Mouse (Mus musculus) ES-E14 (cell line): ENCODE data around the gene Pds5b. TPM values are rescaled to one million over a fixed set of nuclear protein-coding genes. Genes with fewer than 3 reads are reported as not detected.
A peak's percentile ranks its signal among the peaks of the same experiment; 100 is the strongest.

Source experiments
- DNase-seq: peaks from one replicate; pipeline ENCODE4 v3.0.0-alpha.2; 2013; ENCODE audit warnings: low read depth, low spot score
- H3K27ac ChIP-seq: 2 replicates; pipeline ENCODE4 v1.5.1; 2012; ENCODE audit warnings: low read depth, mild to moderate bottlenecking, low read length, moderate library complexity, mixed read lengths; ENCODE audit not compliant: poor library complexity, insufficient read depth, severe bottlenecking
- H3K36me3 ChIP-seq: 2 replicates; pipeline ENCODE4 v1.6.1; 2012; ENCODE audit warnings: mild to moderate bottlenecking, low read length, moderate library complexity, mixed read lengths; ENCODE audit not compliant: control insufficient read depth, poor library complexity, insufficient read depth, severe bottlenecking
- H3K4me1 ChIP-seq, 2 experiments: fragments of 150-350 bp in 1 of 2; sonication (generic) in 1 of 2; 2 replicates each; pipeline ENCODE4 v1.6.1; 2012; ENCODE audit warnings: low read length in 2 of 2, mild to moderate bottlenecking in 1 of 2, mixed read lengths in 1 of 2; ENCODE audit not compliant: control insufficient read depth in 2 of 2, insufficient read depth in 2 of 2, poor library complexity in 1 of 2
- H3K4me3 ChIP-seq, 2 experiments: fragments of 150-350 bp in 1 of 2; sonication (generic) in 1 of 2; 2 replicates each; pipeline ENCODE4 v1.5.1; 2012; ENCODE audit warnings: low read length in 2 of 2, low read depth in 1 of 2, mild to moderate bottlenecking in 1 of 2, mixed read lengths in 1 of 2; ENCODE audit not compliant: insufficient read depth in 1 of 2, poor library complexity in 1 of 2, severe bottlenecking in 1 of 2
- H3K9ac ChIP-seq: 2 replicates; pipeline ENCODE4 v1.6.1; 2012; ENCODE audit warnings: low read depth, mild to moderate bottlenecking, low read length, mixed read lengths; ENCODE audit not compliant: poor library complexity, insufficient read depth, severe bottlenecking
- H3K9me3 ChIP-seq: fragments of 150-350 bp; sonication (generic); 2 replicates; pipeline ENCODE4 v1.6.1; 2012; ENCODE audit warnings: low read depth, mild to moderate bottlenecking, low read length; ENCODE audit not compliant: control insufficient read depth, insufficient read depth
- CHD2 ChIP-seq: IDR thresholded peaks from 2 replicates; pipeline ENCODE4 v1.6.1; 2014; ENCODE audit warnings: mild to moderate bottlenecking, low read depth, low read length, inconsistent platforms
- HCFC1 ChIP-seq: IDR thresholded peaks from 2 replicates; pipeline ENCODE4 v1.6.1; 2012; ENCODE audit warnings: low read length, inconsistent platforms, borderline replicate concordance; ENCODE audit not compliant: insufficient read depth
- MAFK ChIP-seq: IDR thresholded peaks from 2 replicates; pipeline ENCODE4 v1.6.1; 2014; ENCODE audit warnings: mild to moderate bottlenecking, low read depth, low read length, inconsistent platforms; ENCODE audit not compliant: insufficient read depth
- ZC3H11A ChIP-seq: IDR thresholded peaks from 2 replicates; pipeline ENCODE4 v1.6.1; 2012; ENCODE audit warnings: low read depth, mild to moderate bottlenecking, inconsistent platforms, low read length, borderline replicate concordance
- ZNF384 ChIP-seq: IDR thresholded peaks from 2 replicates; pipeline ENCODE4 v1.6.1; 2012; ENCODE audit warnings: low read depth, low read length, inconsistent platforms
- in situ Hi-C, 2 experiments: fragments of 600-800 bp; cut with MboI; formaldehyde crosslinking; loops; one replicate each; pipeline ENCODE4 v1.15.1; 2025; ENCODE audit warnings: low sequenced_read_pairs in 2 of 2, inconsistent platforms in 1 of 2; ENCODE audit not compliant: unreplicated experiment in 2 of 2
- total RNA-seq: library from RNA; depleted of rRNA; stranded (reverse); fragments of 300-350 nt; gene quantifications from 2 replicates; pipeline ENCODE4 v1.2.3, GENCODE M21; 2012

The Pds5b gene
- total RNA-seq, 1 experiment = 26.6 TPM

- H3K36me3 ChIP-seq = no peaks in the 10 kb centered on the region
- H3K4me3 ChIP-seq = no peak overlapping the region
- no peak overlapping the region for H3K9ac ChIP-seq
- no peak overlapping the region for H3K27ac ChIP-seq
- no peak for DNase-seq
- TF ChIP-seq CHD2 = no peak
- no peak for TF ChIP-seq ZNF384
- no peak for TF ChIP-seq HCFC1
- TF ChIP-seq ZC3H11A = no peak
- no peak for TF ChIP-seq MAFK
- in situ Hi-C loops = no loop called here
- peaks cover 9 to 30% of the 10 kb centered on the region in 2 experiments; a peak in 3 of 4 replicates for H3K4me1 ChIP-seq
- no peaks in the 10 kb centered on the region for H3K9me3 ChIP-seq
Observed at GRCm38 (mm10) chr5:150815400-150815799, 141.9 kb downstream of the Pds5b start.

GRCm38 (mm10) chr5:150816775-150817174 lies 143.2 kb downstream of the Pds5b start:
- 0 out of 2 replicates have a peak overlapping the region, but pooled peaks have one; percentile 15 for H3K9ac ChIP-seq
- H3K9me3 ChIP-seq = no peaks in the 10 kb centered on the region
- H3K36me3 ChIP-seq = no peaks in the 10 kb centered on the region
- in situ Hi-C loops = no loop called here
- TF ChIP-seq ZNF384 = no peak
- TF ChIP-seq CHD2 = no peak
- TF ChIP-seq HCFC1 = no peak
- TF ChIP-seq ZC3H11A = no peak
- no peak for TF ChIP-seq MAFK
- no peak for DNase-seq
- H3K27ac ChIP-seq = no peak overlapping the region
- peaks cover 9 to 30% of the 10 kb centered on the region in 2 experiments; a peak in 3 of 4 replicates for H3K4me1 ChIP-seq
- H3K4me3 ChIP-seq = no peak overlapping the region

- no peak overlapping the region for H3K4me3 ChIP-seq
- no peak overlapping the region for H3K9ac ChIP-seq
- peaks cover 9 to 30% of the 10 kb centered on the region in 2 experiments for H3K4me1 ChIP-seq
- in situ Hi-C loops = no loop called here
- no peak overlapping the region for H3K27ac ChIP-seq
- no peaks in the 10 kb centered on the region for H3K9me3 ChIP-seq
- no peaks in the 10 kb centered on the region for H3K36me3 ChIP-seq
- no peak for DNase-seq
- no peak for TF ChIP-seq MAFK
- TF ChIP-seq ZNF384 = no peak
- no peak for TF ChIP-seq CHD2
- no peak for TF ChIP-seq ZC3H11A
- no peak for TF ChIP-seq HCFC1
Observed at GRCm38 (mm10) chr5:150818041-150818440, 144.5 kb downstream of the Pds5b start.

GRCm38 (mm10) chr5:150818886-150819285 lies 145.3 kb downstream of the Pds5b start:
- no peaks in the 10 kb centered on the region for H3K9me3 ChIP-seq
- TF ChIP-seq ZNF384 (no peak), ZC3H11A (no peak), MAFK (no peak), HCFC1 (no peak), CHD2 (no peak)
- in situ Hi-C loops = no loop called here
- H3K27ac ChIP-seq = 0 out of 2 replicates have a peak overlapping the region, but pooled peaks have one; percentile 28
- peaks cover 9 to 28% of the 10 kb centered on the region in 2 experiments for H3K4me1 ChIP-seq
- H3K4me3 ChIP-seq = no peak overlapping the region
- H3K36me3 ChIP-seq = no peaks in the 10 kb centered on the region
- H3K9ac ChIP-seq = no peak overlapping the region
- DNase-seq = no peak

- no peak overlapping the region for H3K9ac ChIP-seq
- peak; percentile 35 for DNase-seq
- H3K27ac ChIP-seq = 0 out of 2 replicates have a peak overlapping the region, but pooled peaks have one; percentile 33
- no peak for TF ChIP-seq ZNF384
- no peak for TF ChIP-seq HCFC1
- no peak for TF ChIP-seq MAFK
- no peak for TF ChIP-seq CHD2
- TF ChIP-seq ZC3H11A = no peak
- H3K4me3 ChIP-seq = no peak overlapping the region
- in situ Hi-C loops = no loop called here
- H3K4me1 ChIP-seq = peaks cover 11 to 25% of the 10 kb centered on the region in 2 experiments
- H3K36me3 ChIP-seq = no peaks in the 10 kb centered on the region
- no peaks in the 10 kb centered on the region for H3K9me3 ChIP-seq
Observed at GRCm38 (mm10) chr5:150819520-150819919, 146.0 kb downstream of the Pds5b start.
